Mouse (Mus musculus) urinary bladder, adult 18-20 months (tissue): ENCODE results near the gene Rapsn.

ENCODE experiments used
- DNase-seq, 2 experiments: peaks; one replicate each; pipeline ENCODE4 v3.0.0; 2022; ENCODE audit warnings: low spot score in 2 of 2, mixed read lengths in 2 of 2

The Rapsn gene

DNA sequence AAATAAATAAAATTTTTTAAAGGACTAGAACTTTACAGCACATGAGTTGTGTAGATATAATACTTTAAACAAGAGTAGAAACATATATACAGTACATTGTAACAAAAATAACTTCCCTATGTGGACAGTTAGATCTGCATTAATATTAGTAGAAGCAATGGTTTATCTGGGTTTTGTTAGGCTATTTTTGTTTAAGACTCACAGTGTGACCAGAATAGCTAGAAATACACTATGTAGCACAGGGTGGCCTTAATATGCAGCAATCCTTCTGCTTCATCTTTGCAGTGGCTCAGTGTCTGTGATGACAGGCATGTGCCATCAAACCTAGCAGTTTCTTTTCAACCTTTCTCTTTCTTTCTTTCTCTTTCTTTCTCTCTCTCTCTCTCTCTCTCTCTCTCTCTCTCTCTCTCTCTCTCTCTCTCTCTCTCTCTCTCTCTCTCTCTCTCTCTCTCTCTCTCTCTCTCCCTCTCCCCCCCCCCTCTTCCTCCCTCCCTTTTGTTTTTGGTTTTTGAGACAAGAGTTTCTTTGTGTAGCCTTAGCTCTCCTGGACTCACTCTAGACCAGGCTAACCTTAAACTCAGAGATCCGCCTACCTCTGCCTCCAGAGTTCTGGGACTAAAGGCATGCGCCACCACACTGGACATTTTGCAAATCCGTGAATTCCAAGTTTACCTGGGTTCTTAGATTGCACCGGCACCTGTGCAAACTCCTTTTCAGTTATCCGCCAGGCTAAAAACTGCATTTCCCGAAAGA lies 17.9 kb downstream of the Rapsn start:
- DNase-seq = no peak

- peak; percentile 95 for DNase-seq
Observed at GRCm38 (mm10) chr2:91053934-91054382, 18.5 kb downstream of the Rapsn start, which contains the start of gene Psmc3. Gene Psmc3 (plus strand): TSS chr2:91054009.

DNA sequence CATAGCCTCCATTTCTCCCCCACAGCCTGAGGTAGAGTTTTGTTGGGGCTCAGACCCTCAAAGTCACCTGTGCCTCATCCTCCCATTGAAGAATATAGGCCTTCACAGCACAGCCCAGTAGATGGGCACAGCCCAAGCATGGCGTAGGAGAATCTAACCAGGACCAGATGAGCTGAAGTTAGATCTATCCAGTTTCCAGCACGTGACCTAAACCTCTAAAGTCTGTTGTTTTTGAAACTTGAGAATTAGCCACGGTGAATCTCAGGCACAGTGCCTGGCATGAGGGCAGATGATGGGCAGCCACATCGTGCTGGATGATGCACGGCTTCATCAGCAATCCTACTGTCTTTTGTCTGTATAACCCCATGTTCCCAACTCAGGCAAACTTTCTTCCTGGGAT lies 23.0 kb downstream of the Rapsn start:
- no peak for DNase-seq

DNA sequence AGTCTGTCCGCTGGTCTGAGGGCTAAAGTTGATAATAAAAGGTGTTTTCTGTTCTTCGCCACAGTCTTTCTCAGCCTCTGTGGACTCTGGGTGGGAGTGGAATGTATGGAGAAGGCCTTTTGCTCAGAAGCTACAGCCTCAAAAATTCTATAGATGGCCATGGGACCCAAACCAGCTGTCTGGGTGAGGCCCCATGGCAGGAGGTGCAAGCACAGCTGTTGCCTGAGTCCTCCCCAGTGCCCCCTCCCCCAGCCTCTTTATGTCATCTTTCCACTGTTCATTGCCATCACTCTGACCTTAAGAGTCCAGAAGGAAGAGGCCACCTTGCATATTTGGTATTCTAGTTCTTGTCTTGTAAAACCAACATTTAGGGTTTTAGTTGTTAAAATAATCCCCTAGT lies 24.0 kb downstream of the Rapsn start:
- no peak for DNase-seq

GRCm38 (mm10) chr2:91060544-91061355 lies 25.3 kb downstream of the Rapsn start:
- no peak for DNase-seq

DNA sequence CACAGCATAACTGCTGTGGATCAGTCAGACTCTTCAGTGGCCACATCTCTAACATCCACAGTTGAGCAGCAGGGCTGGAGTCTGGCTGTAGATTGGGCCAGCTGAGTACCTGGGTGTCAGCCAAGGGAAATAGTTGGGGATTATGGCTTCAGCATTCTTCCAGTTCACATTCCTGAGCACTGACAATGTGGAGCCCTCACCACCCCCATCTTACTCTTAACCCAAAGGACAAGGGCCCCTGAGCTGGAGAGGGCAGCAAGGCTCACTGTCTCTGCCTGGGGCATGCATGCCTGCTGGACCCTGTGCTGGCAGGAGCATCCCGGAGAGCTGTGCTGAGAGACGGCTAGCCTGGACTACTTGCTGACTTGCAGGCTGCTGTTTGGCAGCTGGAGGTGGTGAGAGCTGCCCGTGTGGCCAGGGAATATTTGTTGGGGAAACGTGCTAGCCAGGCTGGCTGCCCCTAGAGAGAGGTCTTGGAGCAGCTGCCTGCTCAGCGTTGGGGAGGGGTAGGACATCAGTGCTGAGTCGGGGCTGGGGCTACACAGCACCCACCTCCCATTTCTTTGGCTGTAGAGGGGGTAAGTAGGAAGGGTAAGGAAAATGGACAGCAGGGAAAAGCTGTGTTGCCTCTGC lies 26.5 kb downstream of the Rapsn start:
- no peak for DNase-seq

DNA sequence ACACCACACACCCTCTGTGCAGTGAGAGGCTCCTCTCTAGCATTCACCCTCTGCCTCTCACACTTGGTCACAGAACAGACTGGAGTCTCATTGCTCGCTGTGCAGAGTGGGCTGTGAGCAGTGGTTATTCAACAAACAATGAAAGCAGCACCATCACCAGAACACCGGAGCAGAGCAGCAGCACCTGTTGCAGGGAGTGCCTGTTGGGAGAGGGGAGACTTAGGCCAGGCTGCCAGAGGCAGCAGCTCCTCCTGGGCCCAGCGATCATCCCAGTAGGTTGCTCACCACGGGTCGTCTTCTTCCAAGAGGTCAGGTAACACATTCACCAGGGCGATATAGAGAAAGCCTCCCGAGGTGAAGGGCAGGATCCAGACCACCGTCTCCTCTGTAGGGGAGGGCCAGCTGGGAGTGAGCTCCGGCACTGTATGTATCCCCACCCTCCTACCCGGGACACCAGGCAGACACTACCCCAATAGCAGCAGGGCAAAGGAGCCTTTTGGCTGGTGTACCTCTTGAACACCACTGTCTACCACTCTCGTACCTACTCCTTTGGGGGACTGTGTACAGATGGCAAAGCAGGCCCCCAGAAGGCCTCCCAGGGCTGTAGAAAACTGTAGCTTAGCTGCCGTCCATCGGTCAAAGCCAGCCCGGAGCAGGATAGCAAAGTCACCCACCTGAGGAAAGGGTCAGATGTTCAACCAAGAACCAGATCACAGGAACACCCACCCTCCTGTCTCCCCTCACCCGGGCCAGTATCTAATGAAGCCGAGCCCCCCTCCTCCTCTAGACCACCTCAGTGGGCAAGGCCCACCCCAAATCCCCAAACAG lies 27.6 kb downstream of the Rapsn start:
- DNase-seq = no peak

GRCm38 (mm10) chr2:91064211-91064610 lies 28.8 kb downstream of the Rapsn start:
- DNase-seq = no peak

DNA sequence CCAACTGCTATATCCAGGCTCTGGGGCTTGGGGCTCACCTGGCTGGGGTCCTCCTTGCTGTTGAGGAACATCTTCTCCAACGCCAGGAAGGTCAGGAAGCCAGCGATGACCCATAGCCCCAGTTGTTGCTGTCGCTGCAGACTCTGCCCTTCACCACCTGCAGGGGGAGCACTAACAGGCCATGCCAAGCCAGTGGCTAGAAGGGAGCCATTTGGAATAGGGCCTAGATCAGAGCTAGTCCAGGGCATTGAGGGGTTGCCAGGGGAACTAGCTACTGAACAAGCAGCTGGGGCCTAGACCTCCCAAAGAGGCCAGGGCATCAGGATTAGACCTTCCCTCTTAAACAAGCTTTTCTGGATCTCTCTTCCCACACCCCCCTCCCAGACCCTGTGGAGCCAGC lies 30.1 kb downstream of the Rapsn start:
- DNase-seq = no peak

GRCm38 (mm10) chr2:91066455-91066854 lies 31.0 kb downstream of the Rapsn start:
- DNase-seq = no peak

DNA sequence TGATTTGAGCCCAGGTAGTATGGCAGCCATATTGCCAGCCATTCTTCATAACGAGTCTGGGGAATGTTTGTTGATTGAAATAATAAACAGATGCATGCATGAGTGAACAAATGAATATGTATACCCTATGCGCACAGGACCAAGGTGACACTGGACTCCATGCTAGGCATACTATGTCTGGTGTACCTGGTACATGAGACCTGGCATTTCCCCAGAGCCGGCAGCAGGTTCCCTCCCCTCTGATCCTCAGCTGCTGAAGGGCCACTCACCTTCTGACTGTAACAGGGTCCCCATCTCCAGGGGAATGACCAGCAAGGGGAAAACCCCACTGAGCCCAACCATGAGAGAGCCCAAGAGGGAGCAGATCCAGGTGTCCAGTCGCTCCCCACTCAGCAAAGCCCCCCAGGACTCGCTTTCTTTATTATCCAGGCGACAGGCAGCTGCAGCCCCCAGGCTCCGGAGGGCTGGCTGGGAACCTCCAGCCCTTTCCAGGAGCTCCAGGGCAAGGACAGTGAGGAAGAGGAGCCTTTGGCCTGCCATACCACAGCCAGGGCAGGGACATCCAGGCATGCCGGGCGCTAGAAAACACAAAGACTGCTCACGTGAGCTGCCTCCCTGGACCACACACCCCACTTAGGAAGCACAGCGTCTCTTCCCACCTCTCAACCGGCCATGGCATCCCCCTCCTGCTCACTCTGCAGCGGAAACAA lies 32.9 kb downstream of the Rapsn start:
- no peak for DNase-seq

DNA sequence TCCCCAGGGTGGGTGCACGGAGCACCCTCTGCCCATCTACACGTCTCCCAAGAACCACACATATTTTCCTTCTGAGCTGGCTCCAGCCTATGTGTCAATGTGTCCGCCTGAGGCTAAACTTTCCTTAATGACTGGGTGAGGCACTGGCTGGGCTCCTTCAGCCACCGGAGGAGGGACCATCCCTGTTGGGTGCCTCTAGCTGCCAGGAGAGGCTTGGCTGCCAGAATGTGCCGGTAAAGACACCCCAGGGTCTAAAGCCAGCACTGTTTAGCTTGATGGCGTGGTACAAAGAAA lies 33.4 kb downstream of the Rapsn start:
- no peak for DNase-seq

DNA sequence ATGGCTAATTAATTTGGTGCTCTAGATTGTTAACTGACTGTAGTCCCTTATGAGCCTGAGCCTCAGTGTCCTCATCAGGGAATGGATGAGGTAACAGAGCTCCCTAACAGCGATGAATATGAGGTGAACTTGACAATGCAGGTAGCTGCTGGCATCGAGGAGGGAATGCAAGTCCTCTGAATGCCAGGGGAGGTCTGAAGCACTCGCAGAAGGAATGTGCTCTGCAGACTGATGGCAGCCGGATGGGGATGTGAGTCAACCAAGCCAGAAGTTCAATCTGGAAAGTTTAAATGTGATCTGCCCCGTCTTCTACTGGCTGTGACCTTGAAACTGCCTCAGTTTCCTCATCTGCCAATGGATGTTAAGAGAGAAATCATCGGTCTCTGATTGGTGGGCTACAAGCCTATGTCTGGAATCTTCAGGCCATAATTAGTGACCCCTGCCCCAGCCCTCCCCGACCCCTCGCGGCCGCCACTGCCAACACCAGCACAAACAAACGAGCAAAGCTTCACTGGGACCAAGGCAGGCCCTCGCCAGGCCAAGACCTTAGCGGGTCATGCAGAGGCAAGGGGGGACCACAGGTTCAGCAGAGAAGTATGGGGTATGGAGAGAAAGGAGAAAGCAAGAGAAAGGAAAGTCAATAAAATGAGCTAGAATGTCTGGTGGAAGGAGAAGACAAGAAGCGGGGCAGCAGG lies 34.0 kb downstream of the Rapsn start:
- DNase-seq = no peak

DNA sequence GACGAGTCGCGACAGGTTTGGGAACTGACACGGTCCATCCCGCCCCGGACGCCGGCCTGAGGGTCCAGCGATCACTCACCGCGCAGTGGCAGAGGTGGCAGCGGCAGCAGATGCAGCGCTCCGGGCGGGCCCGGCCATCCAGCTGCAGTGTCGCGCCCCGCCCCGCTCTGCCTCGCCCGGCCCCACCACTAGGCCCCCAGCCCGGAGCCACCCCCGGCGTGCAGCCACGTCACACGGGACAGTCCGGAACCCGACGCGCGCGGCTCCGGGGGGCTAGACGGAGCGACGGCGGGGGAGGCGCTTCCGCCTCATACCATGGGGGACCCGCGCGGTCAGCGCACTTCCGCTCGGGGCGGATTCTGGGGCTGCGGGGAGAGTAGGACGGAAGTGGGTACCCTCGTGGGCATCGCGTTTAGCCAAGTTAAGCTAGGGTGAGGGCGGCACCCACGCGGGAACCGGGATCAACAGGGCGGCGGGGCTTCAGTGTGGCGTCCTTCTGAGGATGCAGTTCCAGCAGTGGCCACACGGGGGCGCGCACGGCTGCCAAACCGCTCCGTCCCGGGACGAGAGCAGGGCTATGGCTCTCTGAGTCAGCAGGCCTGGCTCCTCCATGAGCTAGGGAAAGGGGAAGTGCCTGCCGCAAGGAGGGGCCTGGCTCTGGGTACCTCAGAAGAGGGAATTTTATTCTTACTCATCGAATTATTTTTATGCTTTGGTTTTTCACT lies 34.8 kb downstream of the Rapsn start, which contains the start of gene Slc39a13:
Slc39a13 (minus strand) TSS at position 342 of the 725 bp plus-strand sequence.
- DNase-seq = peak; percentile 95 to 96

- DNase-seq = no peak
Observed at GRCm38 (mm10) chr2:91071059-91071458, 35.6 kb downstream of the Rapsn start.

DNA sequence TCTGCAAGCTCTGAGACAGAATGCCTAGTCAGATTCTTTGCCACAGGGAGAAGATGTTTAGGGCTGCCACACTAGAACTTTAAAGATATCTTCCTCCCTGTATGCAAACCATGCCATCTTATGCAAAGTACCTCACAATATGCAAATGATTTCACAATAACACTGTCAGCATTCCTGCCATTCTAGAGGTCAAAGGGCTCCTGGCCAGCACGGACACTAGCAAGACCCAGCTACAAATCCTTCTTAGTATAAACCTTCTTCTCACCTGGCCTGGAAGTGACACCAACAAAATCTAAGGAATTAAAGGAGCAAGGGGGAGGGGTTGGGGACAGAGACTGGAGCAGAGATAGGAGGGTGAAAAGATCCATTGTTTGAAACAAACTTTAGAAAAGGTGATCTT lies 36.7 kb downstream of the Rapsn start:
- DNase-seq = no peak

DNA sequence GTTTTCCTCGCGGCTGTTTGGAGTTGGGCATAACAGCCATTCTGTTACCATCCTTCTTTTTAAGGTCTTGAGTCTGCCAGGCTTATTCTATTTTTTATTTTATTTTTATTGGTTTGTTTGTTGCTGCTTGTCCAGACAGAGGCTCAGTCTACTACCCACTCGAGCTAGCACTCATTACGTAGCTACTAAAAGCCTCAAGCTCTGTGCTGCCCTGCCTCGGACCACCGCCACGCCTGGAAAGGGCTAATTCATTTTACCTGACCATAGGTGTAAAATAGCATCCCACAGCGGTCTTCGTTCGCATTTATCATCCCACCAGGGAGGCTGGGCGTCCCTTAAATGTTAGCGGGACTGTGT lies 42.5 kb downstream of the Rapsn start:
- DNase-seq = no peak

DNA sequence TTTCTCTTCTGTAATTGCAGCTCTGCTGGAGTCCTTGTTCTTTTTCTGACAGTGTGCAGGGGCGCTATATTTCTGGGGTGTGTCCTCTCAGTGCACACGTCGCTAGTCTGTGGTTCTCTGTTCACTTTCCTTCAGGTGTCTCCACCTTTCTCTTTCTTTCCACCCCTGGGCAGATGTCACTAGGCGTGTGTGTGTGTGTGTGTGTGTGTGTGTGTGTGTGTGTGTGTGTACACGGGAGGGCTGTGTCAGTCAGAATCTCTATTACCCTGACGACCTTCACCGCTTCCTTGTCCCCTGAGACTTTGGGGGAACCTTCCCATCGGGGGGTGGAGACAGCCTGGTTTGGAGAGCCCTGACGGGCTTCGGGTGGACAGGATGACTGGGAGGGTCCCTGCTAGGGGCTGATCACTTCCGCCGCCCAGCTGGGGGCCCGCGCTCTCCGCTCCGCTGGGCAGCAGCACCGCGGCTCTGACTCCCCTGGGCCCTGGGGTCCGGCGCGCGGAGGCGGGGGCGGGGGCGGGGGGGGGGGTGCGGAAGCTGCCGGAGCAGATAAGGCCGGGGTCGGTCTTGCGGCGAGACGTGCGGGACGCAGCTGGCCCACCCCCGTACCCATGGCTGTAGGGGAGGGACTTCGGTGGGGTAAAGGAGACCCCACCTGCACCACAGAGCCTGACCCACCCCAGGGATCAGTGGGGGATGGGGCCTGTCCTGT lies 43.0 kb downstream of the Rapsn start:
- DNase-seq = no peak

DNA sequence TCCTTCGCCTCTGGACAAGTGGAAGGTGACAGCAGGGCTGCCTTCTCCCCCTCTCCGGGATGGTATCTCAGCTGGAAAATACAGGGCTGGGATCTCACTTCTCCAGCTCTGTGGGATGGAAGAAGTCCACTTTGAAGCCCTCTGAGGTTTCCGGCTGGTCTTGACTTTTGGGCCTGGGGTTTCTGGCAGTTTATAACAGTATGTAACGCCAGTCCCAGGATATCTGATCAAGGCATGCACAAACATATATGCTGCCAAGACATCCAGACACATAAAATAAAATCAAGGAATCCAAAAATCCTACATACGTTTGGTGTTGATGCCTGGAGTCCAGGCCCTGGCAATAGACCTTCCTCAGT lies 43.6 kb downstream of the Rapsn start:
- no peak for DNase-seq
